Mouse (Mus musculus) T-cell, adult 2 months (primary cell): ENCODE measurements around the gene Psmd9.

Source experiments
- DNase-seq: peaks from one replicate; pipeline ENCODE4 v3.0.0; 2022; ENCODE audit warnings: low spot score

Psmd9 gene

GRCm38 (mm10) chr5:123137044-123137909 lies 31.9 kb upstream of the Psmd9 start:
- no peak for DNase-seq

GRCm38 (mm10) chr5:123137910-123138229 lies 31.3 kb upstream of the Psmd9 start:
- DNase-seq: no peak

GRCm38 (mm10) chr5:123138230-123138911 lies 30.8 kb upstream of the Psmd9 start:
- DNase-seq: no peak

GRCm38 (mm10) chr5:123138953-123139721 lies 30.1 kb upstream of the Psmd9 start:
- DNase-seq: peak; percentile 75

GRCm38 (mm10) chr5:123139722-123140627 lies 29.2 kb upstream of the Psmd9 start:
- DNase-seq: peak; percentile 61

GRCm38 (mm10) chr5:123140694-123141554 lies 28.3 kb upstream of the Psmd9 start:
- peak; percentile 77 for DNase-seq

GRCm38 (mm10) chr5:123141555-123142160 lies 27.6 kb upstream of the Psmd9 start:
- no peak for DNase-seq

- DNase-seq: peak; percentile 61
These were observed 26.8 kb upstream of the Psmd9 start, which contains the start of gene Setd1b for GRCm38 (mm10) chr5:123142161-123143157. Gene Setd1b (plus strand): TSS chr5:123142193.

- DNase-seq: no peak
These were observed 25.8 kb upstream of the Psmd9 start for GRCm38 (mm10) chr5:123143251-123143970.

- no peak for DNase-seq
These were observed 25.1 kb upstream of the Psmd9 start for GRCm38 (mm10) chr5:123143971-123144745.

- DNase-seq: no peak
These were observed 24.2 kb upstream of the Psmd9 start for GRCm38 (mm10) chr5:123144746-123145590.

GRCm38 (mm10) chr5:123146357-123146756 lies 22.9 kb upstream of the Psmd9 start:
- DNase-seq: no peak

GRCm38 (mm10) chr5:123147569-123147968 lies 21.6 kb upstream of the Psmd9 start:
- DNase-seq: no peak

GRCm38 (mm10) chr5:123148073-123148722 lies 21.0 kb upstream of the Psmd9 start:
- DNase-seq: no peak

- peak; percentile 90 for DNase-seq
These were observed 19.5 kb upstream of the Psmd9 start for GRCm38 (mm10) chr5:123149451-123150400.
